Mouse (Mus musculus) midbrain, embryonic 15.5 days (tissue): Measurements from ENCODE around the gene Hivep2. TPM values are rescaled to one million over a fixed set of nuclear protein-coding genes. Genes with fewer than 3 reads are reported as not detected.

ENCODE experiments used
- ATAC-seq: fragments of 200-750 bp; cut with Nextera tagmentation; replicated peaks from 2 replicates; pipeline ENCODE4 v1.8.0; 2017; ENCODE audit warnings: moderate TSS enrichment
- H3K27ac ChIP-seq: fragments of 300-500 bp; sonication (generic); 2 replicates; pipeline ENCODE4 v1.5.1; 2015; ENCODE audit warnings: mild to moderate bottlenecking, inconsistent platforms
- H3K27me3 ChIP-seq: fragments of 300-500 bp; sonication (generic); replicated peaks from 2 replicates; pipeline ENCODE4 v1.6.1; 2015; ENCODE audit warnings: inconsistent platforms
- H3K36me3 ChIP-seq: fragments of 300-500 bp; sonication (generic); replicated peaks from 2 replicates; pipeline ENCODE4 v1.6.1; 2015; ENCODE audit warnings: inconsistent platforms
- H3K4me1 ChIP-seq: fragments of 300-500 bp; sonication (generic); 2 replicates; pipeline ENCODE4 v1.6.1; 2015; ENCODE audit warnings: inconsistent platforms
- H3K4me2 ChIP-seq: fragments of 300-500 bp; sonication (generic); 2 replicates; pipeline ENCODE4 v1.6.1; 2015; ENCODE audit warnings: inconsistent platforms, mild to moderate bottlenecking, moderate library complexity
- H3K4me3 ChIP-seq: fragments of 300-500 bp; sonication (generic); 2 replicates; pipeline ENCODE4 v1.5.1; 2015; ENCODE audit warnings: mild to moderate bottlenecking, inconsistent platforms
- H3K9ac ChIP-seq: fragments of 300-500 bp; sonication (generic); 2 replicates; pipeline ENCODE4 v1.6.1; 2015; ENCODE audit warnings: mild to moderate bottlenecking, inconsistent platforms
- H3K9me3 ChIP-seq: fragments of 300-500 bp; sonication (generic); 2 replicates; pipeline ENCODE4 v1.6.1; 2016; ENCODE audit warnings: inconsistent platforms
- WGBS: fragments of 180-500 bp; shearing (Covaris S2); methylation state at CpG from one replicate; pipeline ENCODE4 v1.1.7; 2015; ENCODE audit warnings: mixed read lengths; 5-methylcytosine and 5-hydroxymethylcytosine counted together
- polyA plus RNA-seq: library from polyadenylated mRNA; unstranded; fragments of >200 nt; fragmentation: Nextera tagmentation; extraction: Ambion mirVana; gene quantifications from 2 replicates; pipeline ENCODE4 v1.2.1, GENCODE M21; 2015

The Hivep2 gene
- polyA plus RNA-seq, 1 experiment from 2014 or later = 12.0 TPM

- no peak for ATAC-seq
- WGBS = 64% methylated on average over 5 of the region's 5 CpGs
Measured at GRCm38 (mm10) chr10:14035607-14036006, 69.7 kb downstream of the Hivep2 start.

DNA sequence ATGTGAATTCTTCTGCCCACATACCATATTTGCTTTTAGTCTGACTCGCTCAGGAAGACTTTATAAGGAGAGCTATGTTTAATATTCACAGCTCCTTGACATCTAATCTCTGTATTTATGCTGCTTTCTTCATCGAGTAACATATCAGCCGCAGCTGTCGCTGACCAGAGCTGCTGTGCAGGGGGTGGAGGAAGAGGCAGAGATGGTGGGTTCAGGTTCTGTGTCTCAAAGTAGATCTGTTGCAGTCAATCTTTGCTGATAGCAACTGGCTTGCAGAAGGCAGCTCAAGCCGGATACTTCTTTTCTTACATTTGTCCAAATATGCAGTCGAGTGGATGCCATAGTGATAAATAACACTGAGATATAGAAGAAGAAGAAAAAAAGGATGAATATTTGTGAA is 70.6 kb downstream of the Hivep2 start:
- no peak overlapping the region for H3K4me3 ChIP-seq
- H3K4me2 ChIP-seq = no peak overlapping the region
- no peaks in the 10 kb centered on the region for H3K4me1 ChIP-seq
- H3K27ac ChIP-seq = no peak overlapping the region
- H3K27me3 ChIP-seq = no peaks in the 10 kb centered on the region
- no peaks in the 10 kb centered on the region for H3K9me3 ChIP-seq
- WGBS = 93% methylated on average over 6 of the region's 6 CpGs
- ATAC-seq = no peak
- H3K9ac ChIP-seq = no peak overlapping the region
- H3K36me3 ChIP-seq = no peaks in the 10 kb centered on the region

More at GRCm38 (mm10) chr10:14035607-14036006, 69.7 kb downstream of the Hivep2 start:
- Histone ChIP-seq H3K4me3 (no peak overlapping the region), H3K27me3 (no peaks in the 10 kb centered on the region), H3K27ac (no peak overlapping the region), H3K36me3 (no peaks in the 10 kb centered on the region), H3K4me2 (no peak overlapping the region), H3K9me3 (no peaks in the 10 kb centered on the region), H3K9ac (no peak overlapping the region), H3K4me1 (no peaks in the 10 kb centered on the region)

DNA sequence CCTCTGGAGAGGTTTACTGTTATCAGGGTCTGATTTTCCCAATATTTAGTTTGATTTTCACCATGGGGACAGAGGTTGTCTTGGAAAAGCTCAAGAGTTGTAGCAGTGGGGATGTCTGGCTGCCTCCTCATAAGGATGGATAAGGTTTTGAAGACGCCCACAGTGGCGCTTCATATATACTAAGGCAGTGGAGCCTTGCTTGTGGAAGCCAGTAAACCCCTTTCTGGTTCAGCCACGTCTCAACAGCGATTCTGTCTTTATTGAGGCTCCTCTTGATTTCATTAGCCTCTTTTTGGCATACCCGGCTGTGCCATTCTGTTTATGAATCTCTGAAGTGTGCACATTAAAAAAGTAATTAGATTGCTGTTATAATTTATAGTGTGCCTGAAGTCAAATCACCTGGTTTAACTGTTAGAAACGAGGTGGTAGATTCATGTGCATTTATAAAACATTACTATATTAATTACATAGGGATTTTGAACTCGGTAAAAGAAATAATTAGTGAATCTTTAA is 72.2 kb downstream of the Hivep2 start:
- WGBS = 85% methylated on average over 7 of the region's 7 CpGs
- no peak overlapping the region for H3K27ac ChIP-seq
- H3K4me1 ChIP-seq = no peaks in the 10 kb centered on the region
- no peaks in the 10 kb centered on the region for H3K27me3 ChIP-seq
- H3K9ac ChIP-seq = no peak overlapping the region
- no peak overlapping the region for H3K4me3 ChIP-seq
- H3K9me3 ChIP-seq = no peaks in the 10 kb centered on the region
- no peak for ATAC-seq
- no peak overlapping the region for H3K4me2 ChIP-seq
- H3K36me3 ChIP-seq = no peaks in the 10 kb centered on the region

DNA sequence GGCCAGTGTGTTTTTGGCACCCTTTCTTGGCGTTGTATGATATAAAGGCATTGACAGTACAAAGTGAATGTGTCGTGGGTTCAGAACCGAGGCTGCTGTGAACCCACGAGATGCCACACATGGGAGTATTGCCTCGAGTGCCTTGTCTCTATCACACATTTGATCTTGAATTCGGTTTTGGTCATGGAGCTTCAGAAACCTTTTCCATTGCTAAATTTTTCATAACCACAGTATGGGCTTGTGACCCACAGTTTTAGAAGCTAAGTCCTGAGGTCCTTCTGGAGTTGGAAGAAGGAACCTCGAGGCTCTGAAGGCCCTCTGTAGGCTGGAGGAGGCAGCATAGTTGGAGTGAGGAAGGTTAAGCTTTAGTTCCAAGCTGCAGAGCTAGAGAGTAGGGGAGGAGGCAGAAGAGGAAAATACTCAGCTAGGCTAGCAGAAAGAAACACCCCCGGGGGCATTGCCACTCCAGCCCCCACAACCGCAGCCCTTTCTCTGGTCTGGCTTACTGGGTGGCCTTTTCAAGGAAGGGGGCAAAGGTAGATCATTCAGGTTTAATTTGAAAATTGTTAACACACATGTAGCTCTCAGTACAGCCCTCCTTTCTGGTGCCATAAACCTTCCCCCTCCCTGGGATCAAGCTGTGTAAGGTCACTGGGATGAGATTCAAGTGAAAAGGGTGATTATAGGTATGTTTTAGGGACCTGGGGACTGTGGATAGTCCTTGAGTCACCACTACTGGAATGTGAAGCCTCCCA is 75.0 kb downstream of the Hivep2 start:
- WGBS = 86% methylated on average over 9 of the region's 9 CpGs

DNA sequence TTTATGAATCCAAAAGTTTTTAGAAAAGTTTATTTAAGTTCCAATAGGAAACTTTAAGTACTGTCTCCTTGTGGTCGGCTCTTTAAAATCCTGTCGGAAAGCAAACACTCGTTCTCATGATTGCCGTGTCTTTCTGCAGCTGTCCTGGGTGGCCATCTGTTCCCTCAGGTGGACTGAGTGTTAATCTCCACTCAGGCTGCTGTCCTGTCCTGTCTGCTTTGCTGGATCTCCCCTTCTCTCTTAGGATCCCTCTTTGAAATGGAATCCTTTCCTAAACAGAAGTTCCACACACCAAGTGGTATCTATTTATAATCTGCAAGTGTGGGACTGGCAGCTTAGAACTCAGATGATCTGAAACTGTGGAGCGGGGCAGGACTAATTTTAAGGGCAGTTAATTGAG is 75.7 kb downstream of the Hivep2 start:
- H3K36me3 ChIP-seq = no peaks in the 10 kb centered on the region
- H3K4me3 ChIP-seq = no peak overlapping the region
- ATAC-seq = no peak
- H3K9me3 ChIP-seq = no peaks in the 10 kb centered on the region
- WGBS = 87% methylated on average over 5 of the region's 5 CpGs
- H3K9ac ChIP-seq = no peak overlapping the region
- peaks cover 3% of the 10 kb centered on the region; the same call in 1 of the 2 replicates for H3K4me1 ChIP-seq
- no peaks in the 10 kb centered on the region for H3K27me3 ChIP-seq
- H3K27ac ChIP-seq = no peak overlapping the region
- no peak overlapping the region for H3K4me2 ChIP-seq

More for the DNA sequence above, 75.0 kb downstream of the Hivep2 start:
- Histone ChIP-seq H3K4me2 (no peak overlapping the region), H3K4me1 (peaks cover 3% of the 10 kb centered on the region; the same call in 1 of the 2 replicates), H3K27me3 (no peaks in the 10 kb centered on the region), H3K4me3 (no peak overlapping the region), H3K27ac (no peak overlapping the region), H3K9me3 (no peaks in the 10 kb centered on the region), H3K36me3 (no peaks in the 10 kb centered on the region), H3K9ac (no peak overlapping the region)
- ATAC-seq = no peak

GRCm38 (mm10) chr10:14042539-14043348 is 76.9 kb downstream of the Hivep2 start:
- H3K9me3 ChIP-seq = no peaks in the 10 kb centered on the region
- no peaks in the 10 kb centered on the region for H3K36me3 ChIP-seq
- peaks cover 3% of the 10 kb centered on the region; the same call in 1 of the 2 replicates for H3K4me1 ChIP-seq
- H3K27ac ChIP-seq = no peak overlapping the region
- no peak overlapping the region for H3K9ac ChIP-seq
- WGBS = 91% methylated on average over 12 of the region's 12 CpGs
- H3K4me3 ChIP-seq = no peak overlapping the region
- H3K27me3 ChIP-seq = no peaks in the 10 kb centered on the region
- H3K4me2 ChIP-seq = no peak overlapping the region
- no peak for ATAC-seq

- Histone ChIP-seq H3K27ac (no peak overlapping the region), H3K36me3 (no peaks in the 10 kb centered on the region), H3K27me3 (no peaks in the 10 kb centered on the region), H3K9me3 (no peaks in the 10 kb centered on the region), H3K4me3 (no peak overlapping the region), H3K4me1 (peaks cover 3% of the 10 kb centered on the region; the same call in 1 of the 2 replicates), H3K4me2 (no peak overlapping the region), H3K9ac (no peak overlapping the region)
- 91% methylated on average over 4 of the region's 4 CpGs for WGBS
- no peak for ATAC-seq
Measured at GRCm38 (mm10) chr10:14043349-14043710, 77.5 kb downstream of the Hivep2 start.

DNA sequence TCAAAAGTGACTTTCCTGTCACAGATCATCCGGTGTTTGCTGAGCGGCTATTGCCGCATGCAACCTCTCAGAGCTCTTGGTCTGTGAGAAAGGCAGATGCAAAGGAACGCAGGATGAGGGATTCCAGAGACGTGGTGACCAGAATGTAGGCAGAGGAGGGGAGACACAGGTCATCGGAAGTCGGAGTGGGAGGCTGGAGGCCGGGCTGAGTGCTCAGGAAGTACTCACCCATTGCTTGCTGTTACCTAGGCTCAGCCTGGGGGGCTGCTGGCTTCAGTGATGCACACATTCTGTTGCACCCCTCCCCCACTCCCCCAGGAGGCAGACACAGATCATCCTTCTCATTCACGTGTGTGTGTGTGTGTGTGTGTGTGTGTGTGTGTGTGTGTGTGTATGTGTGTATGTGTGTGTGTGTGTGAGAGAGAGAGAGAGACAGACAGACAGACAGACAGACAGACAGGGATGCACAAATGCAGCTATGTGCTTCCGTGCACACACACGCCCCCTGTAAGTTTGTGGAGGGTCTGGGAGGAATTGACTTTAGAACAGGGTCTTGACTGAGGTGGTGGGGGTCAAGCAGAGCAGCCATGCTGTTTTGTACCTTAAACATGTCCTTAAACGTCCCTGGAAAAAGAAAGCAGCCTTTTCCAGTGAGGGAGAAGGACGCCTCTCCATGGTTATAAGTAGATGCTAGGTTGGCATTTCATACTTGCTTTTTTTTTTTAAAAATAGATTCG is 78.3 kb downstream of the Hivep2 start:
- no peak for ATAC-seq
- Histone ChIP-seq H3K9me3 (no peaks in the 10 kb centered on the region), H3K27me3 (no peaks in the 10 kb centered on the region), H3K4me2 (no peak overlapping the region), H3K4me3 (no peak overlapping the region), H3K4me1 (peaks cover 3% of the 10 kb centered on the region), H3K27ac (no peak overlapping the region), H3K9ac (no peak overlapping the region), H3K36me3 (no peaks in the 10 kb centered on the region)
- WGBS = 62% methylated on average over 14 of the region's 14 CpGs

GRCm38 (mm10) chr10:14044783-14045392 is 79.0 kb downstream of the Hivep2 start:
- no peak overlapping the region for H3K9ac ChIP-seq
- no peak overlapping the region for H3K4me3 ChIP-seq
- no peak overlapping the region for H3K27ac ChIP-seq
- H3K36me3 ChIP-seq = no peaks in the 10 kb centered on the region
- 85% methylated on average over 5 of the region's 5 CpGs for WGBS
- no peak overlapping the region for H3K4me2 ChIP-seq
- ATAC-seq = no peak
- peaks cover 3% of the 10 kb centered on the region for H3K4me1 ChIP-seq
- no peaks in the 10 kb centered on the region for H3K9me3 ChIP-seq
- no peaks in the 10 kb centered on the region for H3K27me3 ChIP-seq

GRCm38 (mm10) chr10:14045745-14046144 is 79.9 kb downstream of the Hivep2 start:
- ATAC-seq = no peak; the same call in 1 of the 2 replicates
- Histone ChIP-seq H3K9ac (no peak overlapping the region), H3K27ac (no peak overlapping the region), H3K4me1 (peaks cover 3% of the 10 kb centered on the region), H3K4me2 (no peak overlapping the region), H3K9me3 (no peaks in the 10 kb centered on the region), H3K36me3 (no peaks in the 10 kb centered on the region), H3K4me3 (no peak overlapping the region), H3K27me3 (no peaks in the 10 kb centered on the region)
- 39% methylated on average over 4 of the region's 4 CpGs for WGBS

GRCm38 (mm10) chr10:14046171-14046651 is 80.3 kb downstream of the Hivep2 start:
- no peaks in the 10 kb centered on the region for H3K27me3 ChIP-seq
- no peak overlapping the region; the same call in 1 of the 2 replicates for H3K27ac ChIP-seq
- H3K9ac ChIP-seq = no peak overlapping the region
- peaks cover 3% of the 10 kb centered on the region for H3K4me1 ChIP-seq
- H3K4me2 ChIP-seq = no peak overlapping the region
- H3K4me3 ChIP-seq = no peak overlapping the region
- H3K36me3 ChIP-seq = no peaks in the 10 kb centered on the region
- ATAC-seq = peak; percentile 30; the same call in 1 of the 2 replicates
- 8% methylated on average over 4 of the region's 4 CpGs for WGBS
- H3K9me3 ChIP-seq = no peaks in the 10 kb centered on the region
